Mouse (Mus musculus) olfactory bulb, adult 2 months (tissue): ENCODE results near the gene Gm11027.

Source experiments
- CTCF ChIP-seq: fragments of 200-500 bp; IDR thresholded peaks from 2 replicates; pipeline ENCODE4 v1.5.1; 2012; ENCODE audit warnings: low read depth, mild to moderate bottlenecking, low read length, moderate library complexity; ENCODE audit not compliant: insufficient read depth
- POLR2A ChIP-seq: fragments of 200-500 bp; IDR thresholded peaks from 2 replicates; pipeline ENCODE4 v1.6.1; 2012; ENCODE audit warnings: mild to moderate bottlenecking, low read depth, low read length, moderate library complexity; ENCODE audit not compliant: insufficient read depth

DNA sequence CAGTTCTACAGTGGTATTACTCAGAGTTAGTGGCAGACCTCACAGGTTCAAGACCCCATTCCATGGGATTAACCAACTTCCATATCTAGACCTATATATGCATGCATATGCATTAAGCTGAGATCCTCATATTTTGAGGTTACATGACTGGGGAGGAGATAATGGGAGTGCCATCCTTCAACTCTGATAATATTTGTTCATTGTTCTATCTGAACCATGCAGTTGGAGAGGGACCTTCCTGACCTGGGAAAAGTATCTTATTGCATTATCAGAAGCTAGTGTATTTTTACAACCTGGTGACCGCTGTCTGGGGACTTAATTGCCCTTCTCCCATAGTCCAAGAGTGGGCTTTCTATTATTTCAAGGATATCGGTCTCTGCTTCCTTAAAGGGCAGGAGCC, 33.4 kb downstream of the Gm11027 start:
- TF ChIP-seq POLR2A (no peak), CTCF (no peak)
